Mouse (Mus musculus) MEL (cell line): ENCODE data around the gene 4930442H23Rik.

Experiments
- BHLHE40 ChIP-seq: IDR thresholded peaks from 2 replicates; pipeline ENCODE4 v1.6.1; 2012; ENCODE audit warnings: low read depth, mild to moderate bottlenecking, inconsistent platforms, low read length, improper control_type of control experiment, borderline replicate concordance
- CTCF ChIP-seq, 3 experiments: IDR thresholded peaks in 2 of 3; conservative IDR thresholded peaks in 1 of 3; 2 replicates each; pipeline ENCODE4 v1.5.1; 2011 to 2012; ENCODE audit warnings: low read length in 3 of 3, low read depth in 2 of 3, mild to moderate bottlenecking in 2 of 3, improper control_type of control experiment in 1 of 3, inconsistent platforms in 1 of 3, mixed read lengths in 1 of 3, moderate library complexity in 1 of 3; ENCODE audit not compliant: control insufficient read depth in 1 of 3, insufficient read depth in 1 of 3, poor library complexity in 1 of 3, severe bottlenecking in 1 of 3
- EP300 ChIP-seq, 2 experiments: IDR thresholded peaks; 2 replicates each; pipeline ENCODE4 v1.6.1; 2011; ENCODE audit warnings: improper control_type of control experiment in 2 of 2, low read length in 2 of 2, low read depth in 1 of 2, mild to moderate bottlenecking in 1 of 2
- ETS1 ChIP-seq: IDR thresholded peaks from 2 replicates; pipeline ENCODE4 v1.6.1; 2012; ENCODE audit warnings: low read depth, mild to moderate bottlenecking, inconsistent platforms, low read length, improper control_type of control experiment, moderate library complexity
- GABPA ChIP-seq: IDR thresholded peaks from 2 replicates; pipeline ENCODE4 v1.6.1; 2012; ENCODE audit warnings: low read depth, mild to moderate bottlenecking, inconsistent platforms, low read length, improper control_type of control experiment, moderate library complexity
- GATA1 ChIP-seq: IDR thresholded peaks from 2 replicates; pipeline ENCODE4 v1.6.1; 2011; ENCODE audit warnings: low read depth, low read length, improper control_type of control experiment
- HCFC1 ChIP-seq: IDR thresholded peaks from 2 replicates; pipeline ENCODE4 v1.6.1; 2012; ENCODE audit warnings: low read depth, mild to moderate bottlenecking, inconsistent platforms, low read length, improper control_type of control experiment, moderate library complexity
- MYC ChIP-seq: IDR thresholded peaks from 2 replicates; pipeline ENCODE4 v1.6.1; 2011; ENCODE audit warnings: low read depth, mild to moderate bottlenecking, low read length, improper control_type of control experiment, moderate library complexity
- POLR2A ChIP-seq, 2 experiments: IDR thresholded peaks; 2 replicates each; pipeline ENCODE4 v1.6.1; 2011 to 2012; ENCODE audit warnings: low read length in 2 of 2, mild to moderate bottlenecking in 2 of 2, control low read depth in 1 of 2, improper control_type of control experiment in 1 of 2, low read depth in 1 of 2, moderate library complexity in 1 of 2; ENCODE audit not compliant: control insufficient read depth in 1 of 2, insufficient read depth in 1 of 2, poor library complexity in 1 of 2
- SIN3A ChIP-seq: IDR thresholded peaks from 2 replicates; pipeline ENCODE4 v1.6.1; 2012; ENCODE audit warnings: low read length, improper control_type of control experiment, inconsistent platforms
- TAL1 ChIP-seq: IDR thresholded peaks from 2 replicates; pipeline ENCODE4 v1.6.1; 2012; ENCODE audit warnings: mild to moderate bottlenecking, inconsistent platforms, low read length, moderate library complexity, mixed read lengths
- TBP ChIP-seq: IDR thresholded peaks from 2 replicates; pipeline ENCODE4 v1.8.0; 2011; ENCODE audit warnings: low read depth, low read length, improper control_type of control experiment
- ZC3H11A ChIP-seq: IDR thresholded peaks from 2 replicates; pipeline ENCODE4 v1.6.1; 2012; ENCODE audit warnings: low read depth, mild to moderate bottlenecking, inconsistent platforms, low read length, improper control_type of control experiment
- ZNF384 ChIP-seq: IDR thresholded peaks from 2 replicates; pipeline ENCODE4 v1.6.1; 2012; ENCODE audit warnings: low read depth, mild to moderate bottlenecking, inconsistent platforms, low read length, improper control_type of control experiment

- TF ChIP-seq CTCF (IDR thresholded peaks at IDR 0.05 in 2 of 3, conservative IDR thresholded peaks at IDR 0.05 in 1 of 3; ENCODE audit: control insufficient read depth in 1 of 3, insufficient read depth in 1 of 3, low read depth in 2 of 3, low read length in 3 of 3, poor library complexity in 1 of 3, severe bottlenecking in 1 of 3) (peak; percentile 10 to 42 (median 39); a peak in 5 of 6 replicates), GATA1 (peak; percentile 34; the same call in 1 of the 2 replicates), POLR2A (IDR thresholded peaks at IDR 0.05; ENCODE audit: control insufficient read depth in 1 of 2, insufficient read depth in 1 of 2, low read depth in 1 of 2, low read length in 2 of 2, poor library complexity in 1 of 2) (no peak), SIN3A (peak; percentile 37; the same call in 1 of the 2 replicates), ZNF384 (no peak), MYC (no peak), EP300 (IDR thresholded peaks at IDR 0.05; ENCODE audit: low read depth in 1 of 2, low read length in 2 of 2) (no peak; a peak in 1 of 4 replicates), GABPA (no peak), HCFC1 (no peak), BHLHE40 (no peak), ETS1 (no peak), ZC3H11A (no peak), TBP (peak; percentile 93), TAL1 (no peak)
Observed at GRCm38 (mm10) chr10:81202978-81203720, 19.5 kb upstream of the 4930442H23Rik start.
